Mouse (Mus musculus) natural killer cell, adult 2 months (primary cell): Measurements from ENCODE around the gene Pde4b.

ENCODE experiments used
- DNase-seq, 2 experiments: peaks; one replicate each; pipeline ENCODE4 v3.0.0; 2022; ENCODE audit warnings: low spot score in 2 of 2

Pde4b gene

DNA sequence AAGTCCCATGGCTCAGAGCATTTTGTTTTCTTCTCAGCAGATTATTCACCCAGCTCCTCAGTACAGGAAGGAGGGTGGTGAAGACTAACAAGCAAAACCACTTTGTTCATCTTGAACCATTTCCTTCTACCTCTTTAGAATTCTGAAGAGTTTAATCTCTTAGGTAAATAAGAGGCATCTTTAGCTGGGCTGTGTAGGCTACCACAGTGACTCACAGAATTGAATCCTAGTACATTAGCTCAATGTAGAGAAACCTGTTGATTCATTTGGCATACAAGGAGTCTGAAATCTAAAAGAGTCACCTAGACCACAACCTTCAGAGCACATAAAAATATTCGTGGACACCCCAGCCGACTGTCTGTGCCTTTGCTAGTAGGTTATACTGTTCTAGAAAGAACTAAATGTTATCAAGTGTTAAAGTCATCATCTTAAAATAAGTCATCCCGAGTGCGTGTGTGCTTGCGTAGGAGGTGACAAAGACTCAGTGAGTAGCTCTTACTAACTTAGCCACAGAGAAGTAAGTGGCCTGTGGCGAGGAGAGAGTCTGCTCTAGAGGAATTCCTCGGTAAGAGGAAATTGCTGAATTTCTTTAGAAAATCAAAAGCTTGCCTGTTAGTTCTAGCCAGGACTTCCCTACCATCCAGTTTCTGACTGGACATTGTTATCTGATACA lies 520.5 kb downstream of the Pde4b start:
- DNase-seq, result peak; percentile 34 to 42

- no peak for DNase-seq
These were observed 525.3 kb downstream of the Pde4b start for GRCm38 (mm10) chr4:102612596-102612995.

GRCm38 (mm10) chr4:102617774-102618173 lies 530.4 kb downstream of the Pde4b start:
- no peak for DNase-seq

- no peak for DNase-seq
These were observed 531.3 kb downstream of the Pde4b start for GRCm38 (mm10) chr4:102618609-102619008.

- DNase-seq, result no peak
These were observed 533.0 kb downstream of the Pde4b start for GRCm38 (mm10) chr4:102620179-102620910.

DNA sequence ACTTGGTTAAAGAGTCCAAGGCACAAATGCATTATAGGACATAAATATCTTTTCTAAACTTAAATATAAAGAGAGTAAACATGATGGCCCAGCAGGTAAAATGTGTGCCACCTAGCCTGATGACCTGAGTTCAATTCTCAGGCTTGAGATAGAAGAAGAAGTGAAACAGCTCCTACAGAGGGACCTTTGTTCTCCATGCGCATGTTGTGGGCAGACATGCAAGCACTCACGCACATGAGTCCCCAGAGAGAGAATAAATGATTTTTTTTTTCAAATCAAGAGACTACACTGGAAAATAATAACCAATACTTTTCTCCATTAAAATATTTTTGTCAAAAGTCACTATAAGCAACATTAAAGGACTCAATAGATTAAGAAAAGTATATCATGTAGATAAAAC lies 533.8 kb downstream of the Pde4b start:
- DNase-seq, result no peak

DNA sequence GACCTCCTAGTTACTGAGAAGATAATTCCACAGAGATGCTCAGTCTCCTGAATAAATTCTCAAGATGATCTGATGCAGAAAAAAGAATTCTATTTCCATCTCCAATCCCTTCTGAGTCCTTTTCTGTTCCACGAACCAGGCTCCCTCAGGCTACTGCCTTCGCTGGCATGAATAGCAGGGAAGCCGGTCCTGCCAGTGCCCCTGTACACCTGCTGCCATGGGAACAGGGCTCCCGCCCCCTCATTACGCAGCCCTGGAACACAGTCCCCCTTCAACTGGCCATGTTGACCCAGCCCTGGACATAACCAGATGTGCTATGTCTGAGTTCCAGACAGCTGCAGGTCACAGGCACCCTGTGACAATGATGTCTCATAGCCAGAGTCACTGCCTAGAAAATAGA lies 535.6 kb downstream of the Pde4b start:
- DNase-seq, result no peak

DNA sequence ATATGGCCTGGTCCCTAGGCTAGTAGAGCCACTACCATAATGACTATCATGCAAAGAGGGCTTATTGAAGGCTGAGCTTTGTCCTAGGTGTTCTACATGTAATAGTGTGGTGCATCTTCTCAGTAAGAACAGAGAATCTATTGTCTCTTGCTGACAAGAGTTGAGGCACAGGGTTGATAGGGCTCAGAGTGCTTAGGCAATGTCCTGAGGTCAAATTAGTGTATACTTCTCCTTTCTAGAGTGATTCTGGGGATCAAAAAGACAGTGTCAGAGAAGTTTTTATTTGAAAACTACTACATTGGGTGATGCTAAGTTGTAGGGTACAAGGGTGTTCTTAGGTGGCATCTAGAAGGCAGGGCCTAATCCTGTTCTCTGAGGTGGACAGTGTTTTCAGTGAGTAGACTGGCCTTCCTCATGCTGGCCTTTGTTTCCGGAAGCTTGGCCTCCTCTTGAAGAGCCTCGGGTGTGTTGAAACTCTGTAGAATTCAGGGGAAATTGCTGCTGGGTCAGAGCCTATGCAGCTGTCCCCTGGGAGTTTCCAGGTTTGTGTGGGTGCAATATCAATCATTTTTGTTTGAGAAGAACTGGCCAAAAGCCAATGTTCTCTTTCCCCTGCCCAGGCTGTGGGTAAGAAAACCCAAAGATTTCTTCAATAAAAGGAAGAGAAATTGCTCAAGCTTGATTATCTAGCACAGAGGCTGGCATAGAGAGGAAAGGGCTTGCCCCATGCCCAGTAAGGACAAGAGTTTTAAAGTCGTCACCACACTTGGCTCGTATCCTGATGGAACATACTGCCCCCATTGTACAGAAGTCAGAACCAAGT lies 536.7 kb downstream of the Pde4b start:
- DNase-seq, result peak; percentile 31

GRCm38 (mm10) chr4:102624937-102625336 lies 537.6 kb downstream of the Pde4b start:
- peak; percentile 21 to 27 for DNase-seq

GRCm38 (mm10) chr4:102627799-102628198 lies 540.5 kb downstream of the Pde4b start:
- DNase-seq, result no peak

- DNase-seq, result peak in 1 of 2 experiments; percentile 23
These were observed 542.3 kb downstream of the Pde4b start for GRCm38 (mm10) chr4:102629621-102630020.

- DNase-seq, result no peak
These were observed 542.9 kb downstream of the Pde4b start for GRCm38 (mm10) chr4:102630261-102630660.

- DNase-seq, result no peak
These were observed 544.3 kb downstream of the Pde4b start for GRCm38 (mm10) chr4:102631624-102632023.

- DNase-seq, result no peak
These were observed 545.9 kb downstream of the Pde4b start for GRCm38 (mm10) chr4:102633241-102633640.

DNA sequence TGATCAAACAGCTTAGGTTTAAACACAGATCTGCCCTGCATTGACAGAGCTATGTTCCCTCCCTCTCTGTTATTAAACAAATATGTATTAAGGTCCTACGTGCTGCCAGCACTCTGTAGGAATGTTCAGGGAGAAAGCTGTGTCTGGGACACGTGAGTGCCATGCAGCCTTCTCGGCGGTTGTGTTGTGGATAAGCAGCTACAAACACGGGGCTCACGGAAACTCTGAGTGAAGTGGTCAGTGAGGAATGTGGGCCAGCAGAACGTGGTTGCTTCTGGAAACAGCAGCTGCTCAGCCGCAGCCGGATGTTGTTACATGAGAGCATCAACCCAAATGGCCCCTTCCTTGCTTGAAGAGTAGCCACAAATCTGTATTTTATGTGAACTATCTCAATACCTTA lies 547.9 kb downstream of the Pde4b start:
- peak; percentile 34 to 53 for DNase-seq

GRCm38 (mm10) chr4:102635944-102636343 lies 548.6 kb downstream of the Pde4b start:
- DNase-seq, result no peak

DNA sequence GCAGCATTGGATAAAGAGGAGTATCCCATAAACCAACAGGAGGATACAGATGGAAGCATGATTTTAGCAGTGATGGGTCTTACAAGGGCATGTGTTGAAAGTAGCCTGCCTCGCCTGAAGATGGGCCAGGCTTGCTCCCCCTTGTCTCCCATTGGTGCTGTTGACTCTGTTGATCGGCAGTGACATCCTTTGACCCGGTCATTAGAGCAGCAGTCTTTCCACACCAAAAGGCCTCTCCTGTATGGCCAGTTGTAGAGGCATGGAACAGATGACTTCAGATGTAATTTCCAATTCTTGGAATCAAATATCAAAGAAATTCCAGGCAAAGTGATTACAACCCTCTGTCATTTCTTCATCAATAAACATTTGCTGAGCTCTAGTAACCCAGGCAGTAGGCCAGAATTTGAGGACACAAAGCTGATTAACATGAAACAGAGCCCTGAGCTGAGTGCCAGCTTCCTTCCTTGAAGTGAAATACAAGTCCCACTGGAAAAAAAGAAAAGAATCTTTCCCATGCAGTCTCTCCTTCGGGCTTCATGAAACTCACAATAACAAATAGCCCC lies 550.1 kb downstream of the Pde4b start:
- no peak for DNase-seq

DNA sequence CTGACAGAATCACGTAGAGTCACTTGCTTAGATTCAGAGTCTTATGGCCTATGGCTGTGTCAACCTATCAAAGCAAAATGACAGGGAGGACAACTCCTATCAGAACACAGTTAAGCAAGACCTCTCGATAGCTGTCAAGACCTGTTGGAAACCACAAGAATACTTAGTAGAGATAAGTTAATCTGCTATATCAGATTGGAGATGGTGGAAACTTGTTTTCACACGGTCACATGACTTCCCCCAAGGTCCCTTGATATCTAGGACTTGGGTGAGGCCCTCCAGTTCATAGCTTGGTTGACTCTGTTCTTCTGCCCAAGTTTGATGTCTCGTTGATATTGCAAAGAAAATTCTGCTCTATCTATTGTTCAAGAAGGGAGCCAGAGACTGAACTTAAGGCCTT lies 553.6 kb downstream of the Pde4b start:
- DNase-seq, result no peak

- DNase-seq, result no peak
These were observed 556.7 kb downstream of the Pde4b start for GRCm38 (mm10) chr4:102644062-102644461.

DNA sequence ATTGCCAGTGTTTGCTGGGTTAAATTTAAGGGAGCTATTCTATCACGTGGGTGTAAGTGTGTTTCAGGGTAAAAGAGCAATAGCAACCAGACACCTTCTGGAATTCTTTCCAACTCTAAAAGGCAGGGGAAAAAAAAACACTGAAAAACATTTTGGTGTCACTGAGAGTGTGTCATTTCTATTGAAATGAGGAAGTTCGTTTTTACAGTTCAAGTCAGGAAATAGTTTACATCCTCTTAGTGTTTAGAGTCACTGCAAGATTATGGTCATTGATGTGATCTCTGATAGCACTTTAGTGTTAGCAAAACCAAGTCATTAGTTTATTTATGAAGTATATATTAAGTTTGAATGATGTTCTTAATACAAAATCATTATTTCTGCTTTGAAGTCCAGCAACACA lies 559.7 kb downstream of the Pde4b start:
- DNase-seq, result no peak

- DNase-seq, result no peak
These were observed 568.0 kb downstream of the Pde4b start for GRCm38 (mm10) chr4:102655331-102655730.

DNA sequence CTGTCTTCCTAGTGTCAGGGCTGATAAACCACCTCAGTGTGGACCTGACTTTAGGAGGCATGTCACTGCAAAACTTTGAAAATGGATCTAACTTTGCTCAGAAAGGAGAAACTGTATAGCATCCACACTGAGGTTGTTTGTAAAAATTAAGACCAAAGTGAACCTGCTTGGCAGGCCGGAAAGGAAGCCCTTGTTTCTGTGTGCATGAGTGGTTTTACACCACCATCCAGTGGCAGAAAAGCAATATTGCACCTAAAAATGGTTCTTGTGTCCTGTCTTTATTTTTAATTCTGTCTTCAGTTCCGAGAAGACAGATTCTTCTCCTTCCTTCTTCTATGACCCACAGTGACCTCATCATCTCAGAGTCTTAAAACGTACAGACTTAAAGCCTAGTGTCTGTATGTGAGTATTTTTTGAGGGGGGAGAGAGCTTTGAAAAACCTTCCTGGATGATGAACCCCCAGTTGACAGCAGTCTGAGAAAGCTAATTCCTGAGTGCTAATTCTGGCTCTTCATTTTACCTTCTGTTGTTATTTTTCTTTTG lies 569.2 kb downstream of the Pde4b start:
- peak; percentile 34 to 51 for DNase-seq
